Mouse (Mus musculus) liver, embryonic 15.5 days (tissue): ENCODE measurements around the gene Rtn4ip1. TPM values are rescaled to one million over a fixed set of nuclear protein-coding genes. Genes with fewer than 3 reads are reported as not detected.

ENCODE experiments used
- ATAC-seq: fragments of 200-750 bp; cut with Nextera tagmentation; 2 replicates; pipeline ENCODE4 v1.8.0; 2017; ENCODE audit warnings: moderate number of reproducible peaks, mild to moderate bottlenecking, moderate library complexity; ENCODE audit not compliant: insufficient read depth
- H3K27ac ChIP-seq: fragments of 300-500 bp; sonication (generic); replicated peaks from 2 replicates; pipeline ENCODE4 v1.5.1; 2015; ENCODE audit warnings: mild to moderate bottlenecking, inconsistent platforms
- H3K27me3 ChIP-seq: fragments of 300-500 bp; sonication (generic); 2 replicates; pipeline ENCODE4 v1.6.1; 2015; ENCODE audit warnings: mild to moderate bottlenecking, inconsistent platforms
- H3K36me3 ChIP-seq: fragments of 300-500 bp; sonication (generic); replicated peaks from 2 replicates; pipeline ENCODE4 v1.6.1; 2015; ENCODE audit warnings: moderate library complexity, mild to moderate bottlenecking, inconsistent platforms
- H3K4me1 ChIP-seq: fragments of 300-500 bp; sonication (generic); replicated peaks from 2 replicates; pipeline ENCODE4 v1.6.1; 2015; ENCODE audit warnings: inconsistent platforms
- H3K4me2 ChIP-seq: fragments of 300-500 bp; sonication (generic); 2 replicates; pipeline ENCODE4 v1.6.1; 2015; ENCODE audit warnings: moderate library complexity, mild to moderate bottlenecking, inconsistent platforms
- H3K4me3 ChIP-seq: fragments of 300-500 bp; sonication (generic); replicated peaks from 2 replicates; pipeline ENCODE4 v1.5.1; 2015; ENCODE audit warnings: mild to moderate bottlenecking, inconsistent platforms
- H3K9ac ChIP-seq: fragments of 300-500 bp; sonication (generic); 2 replicates; pipeline ENCODE4 v1.6.1; 2015; ENCODE audit warnings: moderate library complexity, mild to moderate bottlenecking, inconsistent platforms
- H3K9me3 ChIP-seq: fragments of 300-500 bp; sonication (generic); replicated peaks from 2 replicates; pipeline ENCODE4 v1.6.1; 2016; ENCODE audit warnings: inconsistent platforms
- WGBS: fragments of 180-500 bp; shearing (Covaris S2); methylation state at CpG from one replicate; pipeline ENCODE4 v1.1.7; 2015; ENCODE audit warnings: mixed read lengths; ENCODE audit not compliant: insufficient replicate concordance; 5-methylcytosine and 5-hydroxymethylcytosine counted together
- polyA plus RNA-seq: library from polyadenylated mRNA; unstranded; fragments of >200 nt; fragmentation: Nextera tagmentation; extraction: Ambion mirVana; gene quantifications from 2 replicates; pipeline ENCODE4 v1.2.1, GENCODE M21; 2015

The Rtn4ip1 gene
- polyA plus RNA-seq, 1 experiment from 2014 or later: 10.4 TPM

GRCm38 (mm10) chr10:43983241-43983640 lies 81.6 kb downstream of the Rtn4ip1 start:
- Histone ChIP-seq H3K27ac (no peak overlapping the region), H3K36me3 (no peaks in the 10 kb centered on the region), H3K27me3 (no peaks in the 10 kb centered on the region), H3K4me1 (no peaks in the 10 kb centered on the region), H3K9ac (no peak overlapping the region), H3K4me2 (no peak overlapping the region), H3K4me3 (no peak overlapping the region), H3K9me3 (no peaks in the 10 kb centered on the region)
- no peak for ATAC-seq
- WGBS: 54% methylated on average over 5 of the region's 5 CpGs

GRCm38 (mm10) chr10:43983866-43984265 lies 82.3 kb downstream of the Rtn4ip1 start:
- Histone ChIP-seq H3K27ac (no peak overlapping the region), H3K36me3 (no peaks in the 10 kb centered on the region)

GRCm38 (mm10) chr10:43991268-43991667 lies 89.7 kb downstream of the Rtn4ip1 start:
- WGBS: 65% methylated on average over 5 of the region's 5 CpGs
- Histone ChIP-seq H3K27ac (no peak overlapping the region), H3K36me3 (no peaks in the 10 kb centered on the region), H3K4me1 (no peaks in the 10 kb centered on the region), H3K4me2 (no peak overlapping the region), H3K9me3 (no peaks in the 10 kb centered on the region), H3K27me3 (no peaks in the 10 kb centered on the region), H3K9ac (no peak overlapping the region), H3K4me3 (no peak overlapping the region)
- no peak for ATAC-seq

More at GRCm38 (mm10) chr10:43983866-43984265, 82.3 kb downstream of the Rtn4ip1 start:
- WGBS: 75% methylated on average over 2 of the region's 2 CpGs
- Histone ChIP-seq H3K4me2 (no peak overlapping the region), H3K9me3 (no peaks in the 10 kb centered on the region), H3K4me3 (no peak overlapping the region), H3K4me1 (no peaks in the 10 kb centered on the region), H3K9ac (no peak overlapping the region), H3K27me3 (no peaks in the 10 kb centered on the region)
- ATAC-seq: no peak

- no peak overlapping the region for H3K4me3 ChIP-seq
- no peak overlapping the region for H3K4me2 ChIP-seq
- no peaks in the 10 kb centered on the region for H3K27me3 ChIP-seq
- ATAC-seq: no peak
- no peak overlapping the region for H3K9ac ChIP-seq
- 49% methylated on average over 5 of the region's 5 CpGs for WGBS
- no peaks in the 10 kb centered on the region for H3K36me3 ChIP-seq
- H3K4me1 ChIP-seq: no peaks in the 10 kb centered on the region
- no peak overlapping the region for H3K27ac ChIP-seq
- no peaks in the 10 kb centered on the region for H3K9me3 ChIP-seq
Measured at GRCm38 (mm10) chr10:43992506-43992905, 90.9 kb downstream of the Rtn4ip1 start.

GRCm38 (mm10) chr10:43993198-43993597 lies 91.6 kb downstream of the Rtn4ip1 start:
- no peak overlapping the region for H3K4me3 ChIP-seq
- H3K9ac ChIP-seq: no peak overlapping the region
- H3K9me3 ChIP-seq: no peaks in the 10 kb centered on the region
- no peak overlapping the region for H3K27ac ChIP-seq
- H3K4me1 ChIP-seq: peaks cover 4% of the 10 kb centered on the region; the same call in 1 of the 2 replicates
- no peak for ATAC-seq
- 36% methylated on average over 6 of the region's 6 CpGs for WGBS
- no peaks in the 10 kb centered on the region for H3K27me3 ChIP-seq
- H3K36me3 ChIP-seq: no peaks in the 10 kb centered on the region
- H3K4me2 ChIP-seq: no peak overlapping the region

- peaks cover 16% of the 10 kb centered on the region for H3K4me1 ChIP-seq
- WGBS: 35% methylated on average over 10 of the region's 10 CpGs
- no peaks in the 10 kb centered on the region for H3K36me3 ChIP-seq
- no peak overlapping the region for H3K27ac ChIP-seq
- H3K4me2 ChIP-seq: no peak overlapping the region
- no peak overlapping the region for H3K9ac ChIP-seq
- H3K4me3 ChIP-seq: no peak overlapping the region
- H3K27me3 ChIP-seq: peaks cover 9% of the 10 kb centered on the region
- no peak for ATAC-seq
- H3K9me3 ChIP-seq: no peaks in the 10 kb centered on the region
Measured at GRCm38 (mm10) chr10:43995858-43996650, 94.4 kb downstream of the Rtn4ip1 start.

- ATAC-seq: no peak
- no peaks in the 10 kb centered on the region for H3K36me3 ChIP-seq
- H3K4me3 ChIP-seq: no peak overlapping the region
- H3K27me3 ChIP-seq: peaks cover 21% of the 10 kb centered on the region
- H3K9me3 ChIP-seq: no peaks in the 10 kb centered on the region
- 63% methylated on average over 10 of the region's 10 CpGs for WGBS
- no peak overlapping the region for H3K27ac ChIP-seq
- H3K4me1 ChIP-seq: peaks cover 16% of the 10 kb centered on the region
- H3K9ac ChIP-seq: no peak overlapping the region
- no peak overlapping the region for H3K4me2 ChIP-seq
Measured at GRCm38 (mm10) chr10:43997276-43997675, 95.7 kb downstream of the Rtn4ip1 start.

- ATAC-seq: no peak
- whole genome bisulfite sequencing: 56% methylated on average over 9 of the region's 9 CpGs
- Histone ChIP-seq H3K4me1 (peaks cover 21% of the 10 kb centered on the region), H3K4me2 (no peak overlapping the region), H3K27me3 (peaks cover 29% of the 10 kb centered on the region), H3K9ac (no peak overlapping the region), H3K36me3 (no peaks in the 10 kb centered on the region), H3K27ac (no peak overlapping the region), H3K4me3 (no peak overlapping the region), H3K9me3 (no peaks in the 10 kb centered on the region)
Measured at GRCm38 (mm10) chr10:43998023-43998422, 96.4 kb downstream of the Rtn4ip1 start.

GRCm38 (mm10) chr10:43998503-43999082 lies 97.0 kb downstream of the Rtn4ip1 start:
- 42% methylated on average over 8 of the region's 8 CpGs for WGBS
- H3K9ac ChIP-seq: no peak overlapping the region
- no peak overlapping the region for H3K4me3 ChIP-seq
- peaks cover 35% of the 10 kb centered on the region for H3K27me3 ChIP-seq
- H3K36me3 ChIP-seq: no peaks in the 10 kb centered on the region
- peaks cover 23% of the 10 kb centered on the region for H3K4me1 ChIP-seq
- 0 out of 2 replicates have a peak, but pooled peaks have one; percentile 47 for ATAC-seq
- no peak overlapping the region for H3K27ac ChIP-seq
- no peaks in the 10 kb centered on the region for H3K9me3 ChIP-seq
- H3K4me2 ChIP-seq: no peak overlapping the region

GRCm38 (mm10) chr10:44000156-44000865 lies 98.7 kb downstream of the Rtn4ip1 start:
- ATAC-seq: no peak
- no peak overlapping the region for H3K27ac ChIP-seq
- H3K4me3 ChIP-seq: no peak overlapping the region
- no peak overlapping the region for H3K9ac ChIP-seq
- H3K27me3 ChIP-seq: peaks cover 52% of the 10 kb centered on the region
- H3K36me3 ChIP-seq: no peaks in the 10 kb centered on the region
- 47% methylated on average over 2 of the region's 2 CpGs for WGBS
- no peaks in the 10 kb centered on the region for H3K9me3 ChIP-seq
- peaks cover 36% of the 10 kb centered on the region for H3K4me1 ChIP-seq
- H3K4me2 ChIP-seq: no peak overlapping the region
